Mouse (Mus musculus) heart, postnatal 14 days (tissue): ENCODE data around the gene Rrp1b. TPM values are rescaled to one million over a fixed set of nuclear protein-coding genes. Genes with fewer than 3 reads are reported as not detected.

Experiments used
- total RNA-seq, 2 experiments: library from RNA; stranded (reverse); gene quantifications; 2 replicates each; pipeline ENCODE4 v1.2.3; 2021

Gene Rrp1b
- total RNA-seq, 2 experiments from 2014 or later = 7.9 to 8.6 TPM

Other genes with a start within 250 kb of the Rrp1b start
- gene Sik1, start 180.3 kb upstream of the Rrp1b start, total RNA-seq = 10 to 100 TPM; 41.4 to 72.2 TPM
- under 1 TPM; 0.76 to 0.83 TPM for gene Hsf2bp, start 249 bp downstream of the Rrp1b start, total RNA-seq
- 10 to 100 TPM; 43.3 to 44.2 TPM for gene Notch3, start 130.8 kb downstream of the Rrp1b start, total RNA-seq
- under 1 TPM; 0.88 to 0.95 TPM for gene Ephx3, start 153.4 kb downstream of the Rrp1b start, total RNA-seq
- gene Brd4, start 248.6 kb downstream of the Rrp1b start, total RNA-seq = 10 to 100 TPM; 64.0 to 67.4 TPM